Mouse (Mus musculus): ENCODE measurements around the gene Pcolce.

- no peak for TF ChIP-seq CTCF (IDR thresholded peaks at IDR 0.05; ENCODE audit: low read depth)
- TF ChIP-seq EP300 (IDR thresholded peaks at IDR 0.05; ENCODE audit: low read depth) = peak; percentile 39; the same call in 1 of the 2 replicates
Measured at GRCm38 (mm10) chr5:137660064-137660688, 46.6 kb upstream of the Pcolce start.
